Mouse (Mus musculus): ENCODE data around the gene Tmem169. TPM values are rescaled to one million over a fixed set of nuclear protein-coding genes. Genes with fewer than 3 reads are reported as not detected.
"Not testable (repeated sequence)": the region's sequence is repeated elsewhere in the genome, so short reads cannot be mapped to it uniquely, and the experiment has no call there.

Tmem169 gene
- 2.0 and 4.7 TPM in 2 replicates for polyA plus RNA-seq (2016; fragmentation: Nextera tagmentation; extraction: Ambion mirVana)

- H3K36me3 ChIP-seq: no peaks in the 10 kb centered on the region
- under 1% methylated on average over 30 of the region's 30 CpGs for WGBS
- H3K4me1 ChIP-seq: peaks cover 18% of the 10 kb centered on the region
- peak within 1 kb of the TSS; percentile 88 for H3K27ac ChIP-seq
- H3K9me3 ChIP-seq (replicated peaks): no peaks in the 10 kb centered on the region
- H3K4me3 ChIP-seq: peak within 1 kb of the TSS; percentile 68
- H3K27me3 ChIP-seq (ENCODE audit: low read depth, poor library complexity, severe bottlenecking): peaks cover 16% of the 10 kb centered on the region
- peak; percentile 95 for DNase-seq (ENCODE audit: low spot score)
Observed at GRCm38 (mm10) chr1:72283992-72284485, at the start of gene Tmem169, which contains the start of gene Pecr. Tmem169 (plus strand) TSS chr1:72284369. Pecr (minus strand) TSS chr1:72284314.

- peak; percentile 86 for DNase-seq (ENCODE audit: low spot score)
- H3K9me3 ChIP-seq (replicated peaks); H3K36me3 ChIP-seq: not testable (repeated sequence)
- under 1% methylated on average over 39 of the region's 50 CpGs for WGBS
- H3K4me1 ChIP-seq: peaks cover 13% of the 10 kb centered on the region
- peak overlapping the region; percentile 83 for H3K27ac ChIP-seq
- H3K27me3 ChIP-seq (ENCODE audit: low read depth, poor library complexity, severe bottlenecking): peaks cover 22% of the 10 kb centered on the region
- H3K4me3 ChIP-seq: peak overlapping the region; percentile 62
Observed at GRCm38 (mm10) chr1:72236363-72237006, 47.7 kb upstream of the Tmem169 start.

- H3K9me3 ChIP-seq (replicated peaks): no peaks in the 10 kb centered on the region
- peaks cover 22% of the 10 kb centered on the region for H3K27me3 ChIP-seq (ENCODE audit: low read depth, poor library complexity, severe bottlenecking)
- DNase-seq (ENCODE audit: low spot score): no peak
- 8% methylated on average over 13 of the region's 13 CpGs for WGBS
- peaks cover 13% of the 10 kb centered on the region for H3K4me1 ChIP-seq
- H3K36me3 ChIP-seq: no peaks in the 10 kb centered on the region
- no peak overlapping the region for H3K27ac ChIP-seq
- no peak overlapping the region for H3K4me3 ChIP-seq
Observed at GRCm38 (mm10) chr1:72237007-72237775, 47.0 kb upstream of the Tmem169 start.

GRCm38 (mm10) chr1:72238016-72238580, 46.1 kb upstream of the Tmem169 start:
- no peak overlapping the region for H3K27ac ChIP-seq
- 66% methylated on average over 10 of the region's 10 CpGs for WGBS
- no peaks in the 10 kb centered on the region for H3K9me3 ChIP-seq (replicated peaks)
- peaks cover 21% of the 10 kb centered on the region for H3K27me3 ChIP-seq (ENCODE audit: low read depth, poor library complexity, severe bottlenecking)
- DNase-seq (ENCODE audit: low spot score): no peak
- H3K4me3 ChIP-seq: peak overlapping the region; percentile 16; the same call in 1 of the 2 replicates
- no peaks in the 10 kb centered on the region for H3K36me3 ChIP-seq
- H3K4me1 ChIP-seq: peaks cover 13% of the 10 kb centered on the region

GRCm38 (mm10) chr1:72239113-72239512, 45.1 kb upstream of the Tmem169 start:
- H3K4me3 ChIP-seq; DNase-seq (ENCODE audit: low spot score); H3K27ac ChIP-seq; H3K36me3 ChIP-seq; H3K9me3 ChIP-seq (replicated peaks): not testable (repeated sequence)
- WGBS: 81% methylated on average over 3 of the region's 3 CpGs
- peaks cover 13% of the 10 kb centered on the region for H3K27me3 ChIP-seq (ENCODE audit: low read depth, poor library complexity, severe bottlenecking)
- peaks cover 16% of the 10 kb centered on the region for H3K4me1 ChIP-seq

- no peaks in the 10 kb centered on the region for H3K36me3 ChIP-seq
- H3K27me3 ChIP-seq (ENCODE audit: low read depth, poor library complexity, severe bottlenecking): no peaks in the 10 kb centered on the region
- no peak overlapping the region for H3K27ac ChIP-seq
- peaks cover 10% of the 10 kb centered on the region for H3K4me1 ChIP-seq
- 94% methylated on average over 5 of the region's 5 CpGs for WGBS
- no peaks in the 10 kb centered on the region for H3K9me3 ChIP-seq (replicated peaks)
- no peak overlapping the region for H3K4me3 ChIP-seq
- DNase-seq (ENCODE audit: low spot score): no peak
Observed at GRCm38 (mm10) chr1:72242581-72243143, 41.5 kb upstream of the Tmem169 start.

- WGBS: under 1% methylated on average over 47 of the region's 47 CpGs
- H3K4me1 ChIP-seq: 0 out of 2 replicates have a peak, but pooled peaks cover 3% of the 10 kb centered on the region
- no peaks in the 10 kb centered on the region for H3K27me3 ChIP-seq (ENCODE audit: low read depth, poor library complexity, severe bottlenecking)
- no peaks in the 10 kb centered on the region for H3K36me3 ChIP-seq
- H3K27ac ChIP-seq: peak overlapping the region; percentile 98
- peak overlapping the region; percentile 48 for H3K4me3 ChIP-seq
- DNase-seq (ENCODE audit: low spot score): peak; percentile 96
- H3K9me3 ChIP-seq (replicated peaks): no peaks in the 10 kb centered on the region
Observed at GRCm38 (mm10) chr1:72243656-72244316, 40.4 kb upstream of the Tmem169 start.

- WGBS: under 1% methylated on average over 12 of the region's 12 CpGs
- peak overlapping the region; percentile 8; the same call in 1 of the 2 replicates for H3K4me3 ChIP-seq
Observed at GRCm38 (mm10) chr1:72244317-72245036, 39.7 kb upstream of the Tmem169 start.

GRCm38 (mm10) chr1:72248226-72248737, 35.9 kb upstream of the Tmem169 start:
- not testable (repeated sequence) for H3K4me3 ChIP-seq; H3K27ac ChIP-seq; H3K27me3 ChIP-seq (ENCODE audit: low read depth, poor library complexity, severe bottlenecking); H3K9me3 ChIP-seq (replicated peaks); H3K36me3 ChIP-seq; H3K4me1 ChIP-seq; DNase-seq (ENCODE audit: low spot score)
- WGBS: 46% methylated on average over 9 of the region's 9 CpGs

More at GRCm38 (mm10) chr1:72244317-72245036, 39.7 kb upstream of the Tmem169 start:
- Histone ChIP-seq H3K9me3 (replicated peaks) (no peaks in the 10 kb centered on the region), H3K36me3 (no peaks in the 10 kb centered on the region), H3K27ac (no peak overlapping the region), H3K4me1 (0 out of 2 replicates have a peak, but pooled peaks cover 3% of the 10 kb centered on the region), H3K27me3 (ENCODE audit: low read depth, poor library complexity, severe bottlenecking) (no peaks in the 10 kb centered on the region)
- peak; percentile 66 for DNase-seq (ENCODE audit: low spot score)

- Histone ChIP-seq H3K36me3 (no peaks in the 10 kb centered on the region), H3K27ac (no peak overlapping the region), H3K4me1 (peaks cover 24% of the 10 kb centered on the region), H3K9me3 (replicated peaks) (no peaks in the 10 kb centered on the region), H3K27me3 (ENCODE audit: low read depth, poor library complexity, severe bottlenecking) (no peaks in the 10 kb centered on the region), H3K4me3 (no peak overlapping the region)
- 79% methylated on average over 1 of the region's 1 CpGs for WGBS
- DNase-seq (ENCODE audit: low spot score): no peak
Observed at GRCm38 (mm10) chr1:72251806-72252205, 32.4 kb upstream of the Tmem169 start.

- Histone ChIP-seq H3K4me1 (peaks cover 24% of the 10 kb centered on the region), H3K27me3 (ENCODE audit: low read depth, poor library complexity, severe bottlenecking) (no peaks in the 10 kb centered on the region), H3K4me3 (peak overlapping the region; percentile 54), H3K36me3 (no peaks in the 10 kb centered on the region; the same call in 1 of the 2 replicates), H3K9me3 (replicated peaks) (no peaks in the 10 kb centered on the region), H3K27ac (peak overlapping the region; percentile 92)
- WGBS: 39% methylated on average over 11 of the region's 11 CpGs
- no peak for DNase-seq (ENCODE audit: low spot score)
Observed at GRCm38 (mm10) chr1:72253881-72254491, 30.2 kb upstream of the Tmem169 start.
